Mouse (Mus musculus) kidney, embryonic 14.5 days (tissue): ENCODE data around the gene Bmp6. TPM values are rescaled to one million over a fixed set of nuclear protein-coding genes. Genes with fewer than 3 reads are reported as not detected.

Experiments used
- ATAC-seq: fragments of 200-750 bp; cut with Nextera tagmentation; 2 replicates; pipeline ENCODE4 v1.8.0; 2017; ENCODE audit warnings: moderate number of reproducible peaks, mild to moderate bottlenecking, moderate TSS enrichment, moderate library complexity; ENCODE audit not compliant: low FRiP score, low TSS enrichment
- H3K27ac ChIP-seq: fragments of 300-500 bp; sonication (generic); 2 replicates; pipeline ENCODE4 v1.5.1; 2014; ENCODE audit warnings: low read depth, mild to moderate bottlenecking, low read length, moderate library complexity, mixed read lengths
- H3K27me3 ChIP-seq: fragments of 300-500 bp; sonication (generic); 2 replicates; pipeline ENCODE4 v1.6.1; 2014; ENCODE audit warnings: mild to moderate bottlenecking, low read length; ENCODE audit not compliant: control insufficient read depth, insufficient read depth
- H3K36me3 ChIP-seq: fragments of 300-500 bp; sonication (generic); 2 replicates; pipeline ENCODE4 v1.6.1; 2014; ENCODE audit warnings: low read length, mixed read lengths; ENCODE audit not compliant: control insufficient read depth, insufficient read depth
- H3K4me1 ChIP-seq: fragments of 300-500 bp; sonication (generic); 2 replicates; pipeline ENCODE4 v1.6.1; 2014; ENCODE audit warnings: low read length, mixed read lengths; ENCODE audit not compliant: control insufficient read depth, insufficient read depth
- H3K4me2 ChIP-seq: fragments of 300-500 bp; sonication (generic); replicated peaks from 2 replicates; pipeline ENCODE4 v1.6.1; 2014; ENCODE audit warnings: low read depth, mild to moderate bottlenecking, low read length
- H3K4me3 ChIP-seq: fragments of 300-500 bp; sonication (generic); 2 replicates; pipeline ENCODE4 v1.5.1; 2014; ENCODE audit warnings: mild to moderate bottlenecking, low read length
- H3K9ac ChIP-seq: fragments of 300-500 bp; sonication (generic); 2 replicates; pipeline ENCODE4 v1.6.1; 2014; ENCODE audit warnings: low read depth, mild to moderate bottlenecking, low read length, moderate library complexity
- H3K9me3 ChIP-seq: fragments of 300-500 bp; sonication (generic); 2 replicates; pipeline ENCODE4 v1.6.1; 2016; ENCODE audit warnings: low read length; ENCODE audit not compliant: control insufficient read depth
- WGBS: fragments of 180-500 bp; shearing (Covaris S2); extraction: QIAGEN DNeasy Blood & Tissue Kit; methylation state at CpG from one replicate; pipeline ENCODE4 v1.1.7; 2014; 5-methylcytosine and 5-hydroxymethylcytosine counted together
- polyA plus RNA-seq: library from polyadenylated mRNA; unstranded; fragments of >200 nt; fragmentation: Nextera tagmentation; extraction: Ambion mirVana; gene quantifications from 2 replicates; pipeline ENCODE4 v1.2.1, GENCODE M21; 2014

The Bmp6 gene
- polyA plus RNA-seq, 1 experiment from 2014 or later = 1.6 TPM

DNA sequence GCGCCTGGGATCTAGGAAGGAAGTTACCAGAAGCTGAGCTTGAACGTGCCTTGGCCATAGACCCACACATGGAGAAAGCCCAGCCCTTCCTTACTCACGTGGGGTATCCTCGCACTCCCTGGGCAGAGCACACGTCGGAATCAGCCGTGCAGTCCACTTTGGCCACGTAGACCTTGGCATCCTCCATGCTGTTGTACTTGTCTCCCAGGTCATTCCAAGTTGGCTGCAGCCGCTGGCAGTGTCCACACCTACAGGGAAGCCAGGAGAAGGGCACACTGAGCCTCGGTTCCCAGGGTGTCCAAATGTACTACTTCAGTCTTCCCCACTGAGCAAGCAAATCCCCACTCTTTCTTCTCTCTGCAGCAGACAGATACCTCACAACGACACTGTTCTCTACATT, 178.3 kb downstream of the Bmp6 start:
- Histone ChIP-seq H3K9ac (no peak overlapping the region), H3K9me3 (no peaks in the 10 kb centered on the region), H3K27me3 (no peaks in the 10 kb centered on the region), H3K4me1 (peaks cover 11% of the 10 kb centered on the region), H3K4me3 (no peak overlapping the region), H3K36me3 (peaks cover 52% of the 10 kb centered on the region), H3K27ac (no peak overlapping the region), H3K4me2 (no peak overlapping the region)
- 89% methylated on average over 11 of the region's 11 CpGs for WGBS
- no peak for ATAC-seq

DNA sequence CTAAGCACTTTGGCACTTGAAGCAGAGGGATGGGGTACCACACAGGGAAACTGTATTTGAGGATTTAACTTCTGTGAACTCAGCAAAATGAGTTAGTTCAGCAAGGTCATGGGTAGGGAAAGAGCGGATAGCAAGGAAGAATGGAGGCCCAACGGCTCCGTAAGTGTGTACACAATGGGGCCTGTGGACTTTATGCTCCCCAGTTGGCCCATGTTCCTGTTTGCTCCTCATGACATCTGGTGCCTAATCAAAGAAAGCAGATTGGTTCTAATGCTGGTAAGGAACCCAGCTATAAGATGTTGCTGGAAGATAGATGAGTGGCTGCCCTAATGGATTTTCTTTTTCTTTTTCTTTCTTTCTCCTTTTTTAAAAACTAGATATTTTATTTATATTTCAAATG, 180.4 kb downstream of the Bmp6 start:
- H3K4me3 ChIP-seq = no peak overlapping the region
- H3K9ac ChIP-seq = no peak overlapping the region
- no peak overlapping the region for H3K27ac ChIP-seq
- no peak overlapping the region for H3K4me2 ChIP-seq
- no peak for ATAC-seq
- 90% methylated on average over 3 of the region's 3 CpGs for WGBS
- peaks cover 32% of the 10 kb centered on the region for H3K36me3 ChIP-seq
- peaks cover 11% of the 10 kb centered on the region for H3K4me1 ChIP-seq
- H3K27me3 ChIP-seq = no peaks in the 10 kb centered on the region
- H3K9me3 ChIP-seq = no peaks in the 10 kb centered on the region

DNA sequence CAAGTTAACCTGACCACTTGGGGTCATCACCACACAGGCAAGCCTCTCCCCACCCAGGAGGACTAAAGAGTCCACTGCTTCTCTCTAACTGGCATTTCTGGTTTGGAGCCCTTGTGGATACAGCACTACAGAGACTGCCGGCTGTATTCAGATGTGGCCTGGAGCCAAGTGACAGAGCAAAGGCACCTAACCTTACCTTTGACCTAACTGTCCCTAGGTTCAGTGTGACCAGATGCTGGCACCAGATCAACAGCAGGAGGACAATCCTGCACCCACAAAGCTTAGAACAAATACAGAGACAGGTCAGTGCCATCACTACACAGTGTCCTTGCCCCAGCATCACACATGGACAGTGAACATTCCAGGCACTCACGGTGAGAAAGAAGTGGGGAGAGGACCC, 181.2 kb downstream of the Bmp6 start:
- Histone ChIP-seq H3K9ac (no peak overlapping the region), H3K36me3 (peaks cover 24% of the 10 kb centered on the region), H3K4me3 (no peak overlapping the region), H3K4me1 (peaks cover 11% of the 10 kb centered on the region), H3K27ac (no peak overlapping the region), H3K27me3 (no peaks in the 10 kb centered on the region), H3K4me2 (peak overlapping the region; percentile 75), H3K9me3 (no peaks in the 10 kb centered on the region)
- WGBS = 81% methylated on average over 2 of the region's 2 CpGs
- ATAC-seq = no peak

DNA sequence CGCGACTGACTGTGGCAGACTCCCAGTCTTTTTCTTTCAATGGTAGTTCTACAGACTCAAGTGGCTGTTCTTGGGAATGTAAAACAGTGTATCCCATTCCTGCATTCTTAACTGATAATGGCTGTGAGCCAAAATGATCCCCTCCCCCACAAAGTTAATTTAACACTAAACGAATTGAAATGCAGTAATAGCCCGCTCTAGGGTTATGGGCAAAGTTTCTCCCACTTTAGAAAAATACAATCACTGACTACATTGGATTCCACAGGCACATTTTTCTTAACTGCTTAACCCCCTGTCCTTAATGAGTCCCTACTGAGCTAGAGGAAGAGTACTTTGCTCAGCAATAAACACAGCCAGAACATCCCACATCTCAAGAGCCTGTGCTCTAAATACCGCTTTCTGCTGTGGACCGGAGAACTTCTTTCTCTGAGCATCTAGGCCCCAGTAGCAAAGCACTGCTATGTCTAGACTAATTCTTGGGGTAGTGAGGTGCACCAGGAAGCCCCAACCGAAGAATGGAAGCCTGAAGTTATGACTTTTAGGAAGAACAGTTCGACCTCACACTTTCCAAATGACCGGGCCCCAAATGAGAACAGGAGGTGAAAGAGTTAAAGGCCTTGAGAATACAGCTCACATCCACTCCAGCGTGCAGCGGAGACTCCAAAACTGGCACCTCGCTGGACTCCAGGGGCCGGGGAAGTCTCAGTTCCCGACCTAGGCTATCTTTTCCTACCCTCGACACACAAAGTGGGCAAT, 182.3 kb downstream of the Bmp6 start:
- Histone ChIP-seq H3K4me2 (peak overlapping the region; percentile 75), H3K27me3 (no peaks in the 10 kb centered on the region), H3K4me3 (peak overlapping the region; percentile 81), H3K9ac (peak overlapping the region; percentile 90), H3K27ac (peak overlapping the region; percentile 91), H3K36me3 (peaks cover 13% of the 10 kb centered on the region), H3K9me3 (no peaks in the 10 kb centered on the region), H3K4me1 (peaks cover 11% of the 10 kb centered on the region)
- 7% methylated on average over 15 of the region's 15 CpGs for WGBS
- peak; percentile 17; the same call in 1 of the 2 replicates for ATAC-seq

DNA sequence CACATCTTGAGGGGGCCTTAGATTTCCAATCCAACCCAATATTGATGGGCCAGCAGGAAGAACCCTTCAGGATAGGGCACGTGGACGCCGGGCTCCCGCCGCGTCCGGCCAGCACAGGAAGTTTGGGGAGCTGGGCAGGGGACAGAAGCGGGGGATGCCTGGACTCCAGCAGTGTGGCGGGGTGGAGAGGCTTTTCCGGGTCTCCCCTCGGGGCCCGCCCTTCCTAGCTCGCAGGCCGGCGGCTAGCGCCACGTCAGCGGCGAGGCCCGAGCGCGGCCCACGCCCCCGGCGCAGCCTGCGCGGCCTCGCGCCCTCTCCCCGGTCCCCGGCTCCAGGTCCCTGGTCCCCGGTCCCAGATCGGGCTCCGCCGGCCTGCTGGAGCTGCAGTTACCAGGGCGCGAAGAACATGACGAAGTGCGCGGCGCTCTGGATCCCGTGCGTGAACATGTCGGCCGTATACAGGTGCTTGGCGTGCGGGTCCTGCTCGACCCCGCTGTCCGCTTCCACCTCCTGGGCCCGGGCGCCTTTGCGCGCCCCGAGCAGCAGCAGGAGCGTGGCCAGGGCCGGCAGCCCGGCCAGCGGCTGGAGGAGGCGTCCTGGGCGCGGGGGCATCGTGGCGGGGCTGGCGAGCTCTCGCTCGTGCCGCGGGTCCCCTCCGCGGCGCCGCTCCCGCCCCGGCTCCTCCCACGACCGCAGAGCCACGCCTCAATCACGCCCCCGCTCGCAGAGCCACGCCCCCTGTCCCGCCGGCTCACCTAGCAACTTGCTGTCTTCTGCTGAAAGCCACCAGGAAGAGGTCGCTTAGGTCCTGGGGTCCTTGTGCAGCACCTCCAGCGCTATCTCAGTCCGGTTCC, 183.1 kb downstream of the Bmp6 start:
- H3K27me3 ChIP-seq = no peaks in the 10 kb centered on the region
- peaks cover 11% of the 10 kb centered on the region for H3K4me1 ChIP-seq
- peak overlapping the region; percentile 90 for H3K9ac ChIP-seq
- peak overlapping the region; percentile 75 for H3K4me2 ChIP-seq
- peak overlapping the region; percentile 81 for H3K4me3 ChIP-seq
- H3K27ac ChIP-seq = peak overlapping the region; percentile 91
- no peaks in the 10 kb centered on the region for H3K9me3 ChIP-seq
- ATAC-seq = peak; percentile 92
- H3K36me3 ChIP-seq = peaks cover 5% of the 10 kb centered on the region
- under 1% methylated on average over 72 of the region's 87 CpGs for WGBS

DNA sequence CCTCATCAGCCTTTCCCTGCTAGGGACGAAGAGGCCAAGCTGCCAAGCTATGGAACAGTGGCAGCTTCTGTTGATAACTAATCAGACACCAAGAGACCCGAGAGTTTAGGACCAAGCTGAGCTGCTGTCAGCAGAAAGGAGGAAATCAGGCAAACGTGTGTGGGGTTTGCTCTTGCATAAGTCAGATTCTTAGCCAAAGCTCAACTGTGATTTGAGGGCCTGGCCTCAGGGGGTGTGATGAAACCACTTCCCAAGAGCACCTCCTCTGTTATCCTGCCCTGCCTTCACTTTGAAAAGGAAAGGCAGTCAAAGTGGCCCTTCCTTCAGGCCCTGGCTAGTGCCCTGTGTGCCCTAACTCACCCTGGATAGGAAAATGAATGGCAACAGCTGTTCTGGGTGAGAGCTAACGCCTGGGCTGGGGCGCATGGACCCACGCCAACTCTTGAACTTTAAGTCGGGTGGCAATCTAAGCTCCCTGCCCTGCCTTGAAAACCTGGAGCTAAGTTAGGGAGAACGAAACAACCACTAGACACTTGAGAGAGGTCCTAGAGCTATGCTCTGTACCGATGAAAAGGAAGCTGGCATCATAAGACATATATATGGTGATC, 183.9 kb downstream of the Bmp6 start, which contains the start of gene Txndc5:
Txndc5 (minus strand) TSS at position 138 of the 608 bp plus-strand sequence.
- peak within 1 kb of the TSS; percentile 81 for H3K4me3 ChIP-seq
- peaks cover 11% of the 10 kb centered on the region for H3K4me1 ChIP-seq
- H3K27ac ChIP-seq = peak within 1 kb of the TSS; percentile 91
- no peaks in the 10 kb centered on the region for H3K36me3 ChIP-seq
- H3K9me3 ChIP-seq = no peaks in the 10 kb centered on the region
- peak within 1 kb of the TSS; percentile 90 for H3K9ac ChIP-seq
- no peaks in the 10 kb centered on the region for H3K27me3 ChIP-seq
- peak within 1 kb of the TSS; percentile 75 for H3K4me2 ChIP-seq
- 56% methylated on average over 9 of the region's 9 CpGs for WGBS
- no peak for ATAC-seq

DNA sequence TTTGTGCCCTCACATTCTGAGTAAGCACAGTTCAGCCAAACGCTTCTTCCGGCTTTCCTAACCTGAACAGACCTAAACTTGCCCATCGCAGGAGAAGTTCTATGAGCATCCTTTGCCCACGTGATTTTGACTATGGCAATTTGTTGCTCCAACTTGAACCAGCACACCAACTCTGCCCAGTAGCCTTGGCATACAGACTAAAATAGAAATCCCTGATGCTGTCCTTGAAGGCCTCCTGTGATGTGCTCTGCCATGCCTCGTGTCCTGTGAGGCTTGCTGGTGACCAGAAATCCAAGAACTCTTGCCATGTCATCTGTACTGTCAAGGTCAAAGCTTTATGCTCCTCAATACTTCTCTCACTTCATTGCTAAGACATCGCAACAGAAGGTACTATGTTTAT, 184.7 kb downstream of the Bmp6 start:
- ATAC-seq = no peak
- Histone ChIP-seq H3K36me3 (no peaks in the 10 kb centered on the region), H3K9ac (no peak overlapping the region), H3K9me3 (no peaks in the 10 kb centered on the region), H3K4me2 (no peak overlapping the region), H3K4me3 (no peak overlapping the region), H3K27ac (no peak overlapping the region), H3K27me3 (no peaks in the 10 kb centered on the region), H3K4me1 (peaks cover 11% of the 10 kb centered on the region)
- WGBS = 86% methylated on average over 6 of the region's 6 CpGs

DNA sequence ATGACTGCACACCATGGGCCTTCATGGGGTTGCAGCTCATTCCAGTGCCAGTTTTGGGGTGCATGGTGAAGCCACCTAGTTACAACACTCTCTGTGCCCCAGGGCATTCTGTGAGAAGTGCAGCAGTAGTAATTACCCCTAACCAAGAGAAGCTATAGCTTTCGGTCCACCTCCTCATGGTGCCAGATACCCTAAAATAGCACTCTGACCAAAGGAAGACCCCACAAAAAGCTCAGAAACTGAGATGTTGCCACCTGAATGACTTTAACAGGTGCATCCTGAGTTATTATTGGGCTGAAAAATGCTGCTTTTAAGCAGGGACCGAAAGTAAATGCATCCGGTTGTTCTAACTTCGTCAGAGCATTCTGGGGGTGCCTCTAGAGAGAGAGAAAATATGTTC, 186.6 kb downstream of the Bmp6 start:
- peaks cover 5% of the 10 kb centered on the region; the same call in 1 of the 2 replicates for H3K4me1 ChIP-seq
- no peak overlapping the region for H3K27ac ChIP-seq
- H3K9ac ChIP-seq = no peak overlapping the region
- no peak overlapping the region for H3K4me3 ChIP-seq
- WGBS = 84% methylated on average over 4 of the region's 4 CpGs
- H3K9me3 ChIP-seq = no peaks in the 10 kb centered on the region
- no peaks in the 10 kb centered on the region for H3K36me3 ChIP-seq
- no peaks in the 10 kb centered on the region for H3K27me3 ChIP-seq
- ATAC-seq = no peak
- H3K4me2 ChIP-seq = no peak overlapping the region
